Comparison of ENCODE assay signal across 10 mouse cellular contexts in the genomic region with DNA sequence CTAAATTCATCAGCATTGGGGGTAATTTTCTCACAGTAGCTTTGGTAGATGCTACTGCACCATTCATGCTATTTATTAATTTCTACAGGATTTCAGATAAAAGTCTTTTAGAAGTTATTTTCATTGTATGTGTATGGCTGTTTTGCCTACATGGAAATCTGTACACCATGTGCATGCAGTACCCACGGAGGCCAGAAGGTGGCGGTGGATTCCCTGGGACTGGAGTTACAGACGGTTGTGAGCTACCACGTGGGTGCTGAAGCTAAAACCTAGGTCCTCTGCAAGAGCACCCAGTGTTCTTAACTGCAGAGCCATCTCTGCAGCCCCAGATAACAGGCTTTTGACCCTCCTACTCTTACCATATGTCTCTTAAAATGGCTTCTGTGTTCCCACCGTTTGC.
DNase-seq lines count a peak whose midpoint lies in the region; ATAC-seq and TF ChIP-seq lines count a peak whose summit lies in the region.
"Had no signal": no experiment of that assay in that cellular context is flagged by ENCODE, and none has a peak within 500 bp of the region (broad histone marks: within the 10 kb centered on the region; RNA-seq: fewer than 3 reads in every experiment).

No protein-coding gene starts in this region.

- no peak for ATAC-seq in intestine, postnatal 0 days
- ATAC-seq in intestine, embryonic 16.5 days, result no peak
- ATAC-seq in midbrain, postnatal 0 days (ENCODE audit: low FRiP score), result no peak
- no peak for ATAC-seq in midbrain, embryonic 15.5 days (replicated peaks)
- no peak for ATAC-seq in stomach, postnatal 0 days (ENCODE audit: low FRiP score, low TSS enrichment)

- TF ChIP-seq CTCF in intestine, postnatal 0 days (IDR thresholded peaks at IDR 0.05; ENCODE audit: low read depth), result peak; percentile 51
- TF ChIP-seq CTCF in midbrain, postnatal 0 days (IDR thresholded peaks at IDR 0.05), result peak; percentile 50
- TF ChIP-seq CTCF in stomach, postnatal 0 days (IDR thresholded peaks at IDR 0.05; ENCODE audit: low read depth), result peak; percentile 55

- H3K36me3 ChIP-seq in intestine, postnatal 0 days (ENCODE audit: control insufficient read depth, insufficient read depth), result no peaks in the 10 kb centered on the region
- H3K36me3 ChIP-seq in intestine, embryonic 16.5 days (ENCODE audit: control insufficient read depth, insufficient read depth, low read length), result no peaks in the 10 kb centered on the region
- no peaks in the 10 kb centered on the region for H3K36me3 ChIP-seq in midbrain, postnatal 0 days (ENCODE audit: insufficient read depth, low read length)
- no peaks in the 10 kb centered on the region for H3K36me3 ChIP-seq in midbrain, embryonic 15.5 days (replicated peaks)
- H3K36me3 ChIP-seq in stomach, postnatal 0 days (ENCODE audit: control insufficient read depth, insufficient read depth, low read length), result no peaks in the 10 kb centered on the region
- H3K36me3 ChIP-seq: neural tube, embryonic 13.5 days had no signal

- no peak overlapping the region for H3K27ac ChIP-seq in intestine, postnatal 0 days (ENCODE audit: low read depth, low read length)
- H3K27ac ChIP-seq in intestine, embryonic 16.5 days (ENCODE audit: low read length), result no peak overlapping the region
- no peak overlapping the region for H3K27ac ChIP-seq in midbrain, postnatal 0 days (ENCODE audit: low read depth, low read length)
- H3K27ac ChIP-seq in midbrain, embryonic 15.5 days, result no peak overlapping the region
- no peak overlapping the region for H3K27ac ChIP-seq in stomach, postnatal 0 days (replicated peaks)
- H3K27ac ChIP-seq: hindbrain, embryonic 14.5 days; neural tube, embryonic 13.5 days had no signal

- no peak overlapping the region for H3K4me3 ChIP-seq in intestine, postnatal 0 days (ENCODE audit: low read depth, low read length)
- no peak overlapping the region for H3K4me3 ChIP-seq in intestine, embryonic 16.5 days (ENCODE audit: low read length)
- no peak overlapping the region for H3K4me3 ChIP-seq in midbrain, postnatal 0 days (ENCODE audit: low read depth, low read length)
- H3K4me3 ChIP-seq in midbrain, embryonic 15.5 days, result no peak overlapping the region
- H3K4me3 ChIP-seq in stomach, postnatal 0 days (ENCODE audit: low read depth, low read length), result no peak overlapping the region
- H3K4me3 ChIP-seq: neural tube, embryonic 13.5 days had no signal

- no peak for TF ChIP-seq EP300 in stomach, postnatal 0 days (optimal IDR thresholded peaks at IDR 0.05)

- H3K4me2 ChIP-seq in intestine, postnatal 0 days (replicated peaks; ENCODE audit: low read depth), result no peak overlapping the region
- no peak overlapping the region for H3K4me2 ChIP-seq in intestine, embryonic 16.5 days (ENCODE audit: low read depth, low read length)
- no peak overlapping the region for H3K4me2 ChIP-seq in midbrain, postnatal 0 days (ENCODE audit: low read depth, low read length, poor library complexity, severe bottlenecking)
- H3K4me2 ChIP-seq in midbrain, embryonic 15.5 days, result no peak overlapping the region
- H3K4me2 ChIP-seq in stomach, postnatal 0 days (replicated peaks; ENCODE audit: low read depth), result no peak overlapping the region
- H3K4me2 ChIP-seq: hindbrain, embryonic 14.5 days; neural tube, embryonic 13.5 days had no signal

- H3K4me1 ChIP-seq in intestine, postnatal 0 days (replicated peaks; ENCODE audit: control insufficient read depth, insufficient read depth, low read length), result no peaks in the 10 kb centered on the region
- no peaks in the 10 kb centered on the region for H3K4me1 ChIP-seq in intestine, embryonic 16.5 days (ENCODE audit: control insufficient read depth, insufficient read depth, low read length)
- no peaks in the 10 kb centered on the region for H3K4me1 ChIP-seq in midbrain, postnatal 0 days (ENCODE audit: insufficient read depth, low read length)
- no peaks in the 10 kb centered on the region for H3K4me1 ChIP-seq in midbrain, embryonic 15.5 days
- H3K4me1 ChIP-seq in stomach, postnatal 0 days (replicated peaks; ENCODE audit: control insufficient read depth, insufficient read depth), result no peaks in the 10 kb centered on the region
- H3K4me1 ChIP-seq: neural tube, embryonic 13.5 days had no signal

- WGBS in intestine, postnatal 0 days, result 41% methylated on average over 5 of the region's 5 CpGs
- 38% methylated on average over 5 of the region's 5 CpGs for WGBS in intestine, embryonic 16.5 days
- WGBS in midbrain, postnatal 0 days, result 48% methylated on average over 5 of the region's 5 CpGs
- WGBS in midbrain, embryonic 15.5 days, result 42% methylated on average over 5 of the region's 5 CpGs
- 36% methylated on average over 5 of the region's 5 CpGs for WGBS in stomach, postnatal 0 days

- H3K27me3 ChIP-seq in intestine, postnatal 0 days (replicated peaks; ENCODE audit: control insufficient read depth, insufficient read depth, low read length), result no peaks in the 10 kb centered on the region
- H3K27me3 ChIP-seq in intestine, embryonic 16.5 days (replicated peaks; ENCODE audit: control insufficient read depth, insufficient read depth, low read length), result no peaks in the 10 kb centered on the region
- no peaks in the 10 kb centered on the region for H3K27me3 ChIP-seq in midbrain, postnatal 0 days (ENCODE audit: insufficient read depth, low read length)
- H3K27me3 ChIP-seq in midbrain, embryonic 15.5 days (replicated peaks), result no peaks in the 10 kb centered on the region
- H3K27me3 ChIP-seq in stomach, postnatal 0 days (ENCODE audit: control insufficient read depth, insufficient read depth, low read length), result no peaks in the 10 kb centered on the region
- H3K27me3 ChIP-seq: neural tube, embryonic 13.5 days had no signal

- no peak for DNase-seq in midbrain, postnatal 0 days (ENCODE audit: low spot score)
- peak; percentile 63 for DNase-seq in ZHBTc4 (ENCODE audit: low read depth, low spot score)
- no peak for DNase-seq in stomach, postnatal 0 days (ENCODE audit: low spot score)
- no peak for DNase-seq in heart, postnatal 25 days (ENCODE audit: low spot score)
- DNase-seq: cerebellum, adult 11 months had no signal

- no peaks in the 10 kb centered on the region for H3K9me3 ChIP-seq in intestine, postnatal 0 days (ENCODE audit: control insufficient read depth)
- no peaks in the 10 kb centered on the region for H3K9me3 ChIP-seq in intestine, embryonic 16.5 days (ENCODE audit: control insufficient read depth, low read length)
- 0 out of 2 replicates have a peak, but pooled peaks cover 3% of the 10 kb centered on the region for H3K9me3 ChIP-seq in midbrain, postnatal 0 days (ENCODE audit: low read length)
- H3K9me3 ChIP-seq in midbrain, embryonic 15.5 days, result no peaks in the 10 kb centered on the region
- H3K9me3 ChIP-seq in stomach, postnatal 0 days (ENCODE audit: control insufficient read depth, low read length), result no peaks in the 10 kb centered on the region
- H3K9me3 ChIP-seq: neural tube, embryonic 13.5 days had no signal

- intact Hi-C loops in heart, postnatal 25 days (cut with DNase I), result no loop called here

- no peak overlapping the region for H3K9ac ChIP-seq in intestine, postnatal 0 days (ENCODE audit: low read depth, low read length)
- no peak overlapping the region for H3K9ac ChIP-seq in intestine, embryonic 16.5 days (ENCODE audit: low read depth, low read length)
- H3K9ac ChIP-seq in midbrain, postnatal 0 days (replicated peaks; ENCODE audit: low read length, poor library complexity, severe bottlenecking), result no peak overlapping the region
- H3K9ac ChIP-seq in midbrain, embryonic 15.5 days, result no peak overlapping the region
- H3K9ac ChIP-seq in stomach, postnatal 0 days (ENCODE audit: low read length), result no peak overlapping the region
- H3K9ac ChIP-seq: hindbrain, embryonic 14.5 days; neural tube, embryonic 13.5 days had no signal
